Mouse (Mus musculus): Measurements from ENCODE around the gene Olfr1358. TPM values are rescaled to one million over a fixed set of nuclear protein-coding genes. Genes with fewer than 3 reads are reported as not detected.
"Not testable (repeated sequence)": the region's sequence is repeated elsewhere in the genome, so short reads cannot be mapped to it uniquely, and the experiment has no call there.

Olfr1358 gene
- polyA plus RNA-seq, 1 experiment from 2014 or later = not detected

GRCm38 (mm10) chr10:78502986-78503733 is 14.1 kb upstream of the Olfr1358 start:
- Histone ChIP-seq H3K9ac (replicated peaks; ENCODE audit: low read depth) (no peak overlapping the region), H3K9me3 (ENCODE audit: low read length) (no peaks in the 10 kb centered on the region), H3K27ac (ENCODE audit: low read length) (no peak overlapping the region), H3K27me3 (replicated peaks; ENCODE audit: insufficient read depth, low read length) (no peaks in the 10 kb centered on the region), H3K36me3 (ENCODE audit: insufficient read depth, low read length) (no peaks in the 10 kb centered on the region), H3K4me1 (ENCODE audit: insufficient read depth, low read depth, low read length) (no peaks in the 10 kb centered on the region), H3K4me2 (replicated peaks; ENCODE audit: low read depth, low read length) (no peak overlapping the region), H3K4me3 (ENCODE audit: low read depth, low read length) (no peak overlapping the region)
- WGBS = 70% methylated on average over 6 of the region's 6 CpGs
- ATAC-seq (no peak), DNase-seq (ENCODE audit: low spot score) (no peak)
- no peak for TF ChIP-seq CTCF (IDR thresholded peaks at IDR 0.05)
- TF ChIP-seq EP300 (IDR thresholded peaks at IDR 0.05) = no peak

DNA sequence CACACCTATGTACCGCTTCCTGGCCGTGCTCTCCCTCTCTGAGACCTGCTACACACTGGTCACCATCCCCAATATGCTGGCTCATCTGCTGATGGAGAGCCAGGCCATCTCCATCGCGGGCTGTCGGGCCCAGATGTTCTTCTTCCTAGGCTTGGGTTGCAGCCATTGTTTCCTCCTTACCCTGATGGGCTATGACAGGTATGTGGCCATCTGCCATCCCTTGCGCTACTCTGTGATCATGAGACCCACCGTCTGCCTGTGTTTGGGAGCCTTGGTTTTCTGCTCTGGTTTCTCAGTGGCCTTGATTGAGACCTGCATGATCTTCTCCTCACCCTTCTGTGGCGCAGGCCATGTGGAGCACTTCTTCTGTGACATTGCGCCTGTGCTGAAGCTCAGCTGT is 2.6 kb downstream of the Olfr1358 start:
- H3K4me2 ChIP-seq (replicated peaks; ENCODE audit: low read depth, low read length) = no peak overlapping the region
- DNase-seq (ENCODE audit: low spot score) = no peak
- H3K36me3 ChIP-seq (ENCODE audit: insufficient read depth, low read length) = no peaks in the 10 kb centered on the region
- 73% methylated on average over 9 of the region's 9 CpGs for WGBS
- H3K4me1 ChIP-seq (ENCODE audit: insufficient read depth, low read depth, low read length) = no peaks in the 10 kb centered on the region
- TF ChIP-seq CTCF (IDR thresholded peaks at IDR 0.05) (no peak), EP300 (IDR thresholded peaks at IDR 0.05) (no peak)
- H3K4me3 ChIP-seq (ENCODE audit: low read depth, low read length) = no peak overlapping the region
- no peak overlapping the region for H3K27ac ChIP-seq (ENCODE audit: low read length)
- no peaks in the 10 kb centered on the region for H3K27me3 ChIP-seq (replicated peaks; ENCODE audit: insufficient read depth, low read length)
- no peak overlapping the region for H3K9ac ChIP-seq (replicated peaks; ENCODE audit: low read depth)
- no peak for ATAC-seq
- no peaks in the 10 kb centered on the region for H3K9me3 ChIP-seq (ENCODE audit: low read length)

- Histone ChIP-seq H3K27me3 (replicated peaks; ENCODE audit: insufficient read depth, low read length) (no peaks in the 10 kb centered on the region), H3K9ac (replicated peaks; ENCODE audit: low read depth) (no peak overlapping the region), H3K4me3 (ENCODE audit: low read depth, low read length) (no peak overlapping the region), H3K27ac (ENCODE audit: low read length) (no peak overlapping the region), H3K36me3 (ENCODE audit: insufficient read depth, low read length) (no peaks in the 10 kb centered on the region), H3K4me1 (ENCODE audit: insufficient read depth, low read depth, low read length) (no peaks in the 10 kb centered on the region), H3K9me3 (ENCODE audit: low read length) (no peaks in the 10 kb centered on the region), H3K4me2 (replicated peaks; ENCODE audit: low read depth, low read length) (no peak overlapping the region)
- no peak for TF ChIP-seq EP300 (IDR thresholded peaks at IDR 0.05)
- TF ChIP-seq CTCF (IDR thresholded peaks at IDR 0.05) = peak; percentile 66
- DNase-seq (ENCODE audit: low spot score) = peak; percentile 56
- no peak; the same call in 1 of the 2 replicates for ATAC-seq
- 52% methylated on average over 17 of the region's 17 CpGs for WGBS
Measured at GRCm38 (mm10) chr10:78520260-78521005, 3.2 kb downstream of the Olfr1358 start.

GRCm38 (mm10) chr10:78525071-78525470 is 7.8 kb downstream of the Olfr1358 start:
- not testable (repeated sequence) for H3K4me3 ChIP-seq (ENCODE audit: low read depth, low read length); H3K4me2 ChIP-seq (replicated peaks; ENCODE audit: low read depth, low read length); ATAC-seq; H3K27me3 ChIP-seq (replicated peaks; ENCODE audit: insufficient read depth, low read length); H3K9ac ChIP-seq (replicated peaks; ENCODE audit: low read depth); H3K9me3 ChIP-seq (ENCODE audit: low read length); H3K27ac ChIP-seq (ENCODE audit: low read length); H3K4me1 ChIP-seq (ENCODE audit: insufficient read depth, low read depth, low read length); DNase-seq (ENCODE audit: low spot score); H3K36me3 ChIP-seq (ENCODE audit: insufficient read depth, low read length)
- 41% methylated on average over 3 of the region's 3 CpGs for WGBS

GRCm38 (mm10) chr10:78525511-78525910 is 8.3 kb downstream of the Olfr1358 start:
- TF ChIP-seq EP300 (IDR thresholded peaks at IDR 0.05) (no peak), CTCF (IDR thresholded peaks at IDR 0.05) (no peak)
- ATAC-seq (no peak), DNase-seq (ENCODE audit: low spot score) (no peak)
- Histone ChIP-seq H3K36me3 (ENCODE audit: insufficient read depth, low read length) (no peaks in the 10 kb centered on the region), H3K4me1 (ENCODE audit: insufficient read depth, low read depth, low read length) (no peaks in the 10 kb centered on the region), H3K4me2 (replicated peaks; ENCODE audit: low read depth, low read length) (no peak overlapping the region), H3K27me3 (replicated peaks; ENCODE audit: insufficient read depth, low read length) (no peaks in the 10 kb centered on the region), H3K4me3 (ENCODE audit: low read depth, low read length) (no peak overlapping the region), H3K9me3 (ENCODE audit: low read length) (no peaks in the 10 kb centered on the region), H3K27ac (ENCODE audit: low read length) (no peak overlapping the region), H3K9ac (replicated peaks; ENCODE audit: low read depth) (no peak overlapping the region)
- WGBS = 48% methylated on average over 4 of the region's 4 CpGs

DNA sequence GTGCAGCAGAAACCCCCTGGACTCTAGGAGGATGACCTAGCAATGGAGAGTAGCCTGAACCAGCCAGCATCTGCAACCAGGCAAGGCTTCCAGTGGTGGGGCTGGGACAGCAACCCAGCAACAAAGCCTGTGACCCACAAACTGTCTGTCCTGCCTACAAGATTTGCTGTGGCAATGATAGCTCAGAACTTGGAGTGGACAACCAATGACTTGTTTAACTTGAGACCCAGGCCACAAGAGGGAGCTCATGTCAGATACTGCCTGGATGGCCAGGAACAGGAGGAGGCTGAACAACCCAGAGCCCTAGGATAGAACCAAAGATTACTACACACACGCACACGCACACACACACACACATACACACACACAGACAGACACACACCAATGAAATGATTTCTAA is 23.7 kb downstream of the Olfr1358 start:
- no peak overlapping the region for H3K4me3 ChIP-seq (ENCODE audit: low read depth, low read length)
- TF ChIP-seq EP300 (IDR thresholded peaks at IDR 0.05) = no peak
- peak; percentile 62 for TF ChIP-seq CTCF (IDR thresholded peaks at IDR 0.05)
- no peak overlapping the region for H3K9ac ChIP-seq (replicated peaks; ENCODE audit: low read depth)
- no peak overlapping the region for H3K4me2 ChIP-seq (replicated peaks; ENCODE audit: low read depth, low read length)
- H3K4me1 ChIP-seq (ENCODE audit: insufficient read depth, low read depth, low read length) = no peaks in the 10 kb centered on the region
- peak; percentile 15 for DNase-seq (ENCODE audit: low spot score)
- no peaks in the 10 kb centered on the region for H3K27me3 ChIP-seq (replicated peaks; ENCODE audit: insufficient read depth, low read length)
- no peaks in the 10 kb centered on the region for H3K9me3 ChIP-seq (ENCODE audit: low read length)
- no peaks in the 10 kb centered on the region for H3K36me3 ChIP-seq (ENCODE audit: insufficient read depth, low read length)
- no peak for ATAC-seq
- WGBS = 77% methylated on average over 2 of the region's 2 CpGs
- H3K27ac ChIP-seq (ENCODE audit: low read length) = no peak overlapping the region
